Mouse (Mus musculus): Measurements from ENCODE around the gene Asb10.

GRCm38 (mm10) chr5:24586547-24587199, 45.9 kb upstream of the Asb10 start, which contains the start of gene Chpf2:
- TF ChIP-seq CTCF (IDR thresholded peaks at IDR 0.05) (no peak; the same call in 1 of the 2 replicates), EP300 (IDR thresholded peaks at IDR 0.05) (no peak)
